Mouse (Mus musculus) thymus, adult 2 months (tissue): ENCODE data around the gene Trio. TPM values are rescaled to one million over a fixed set of nuclear protein-coding genes. Genes with fewer than 3 reads are reported as not detected.

Experiments used
- DNase-seq: peaks from one replicate; pipeline ENCODE4 v3.0.0; 2021
- H3K27ac ChIP-seq: fragments of 200-500 bp; 2 replicates; pipeline ENCODE4 v1.5.1; 2012; ENCODE audit warnings: low read length, control low read depth; ENCODE audit not compliant: control insufficient read depth, insufficient read depth
- H3K27me3 ChIP-seq: fragments of 200-500 bp; 2 replicates; pipeline ENCODE4 v1.6.1; 2012; ENCODE audit warnings: mild to moderate bottlenecking, low read length, moderate library complexity, mixed read lengths; ENCODE audit not compliant: control insufficient read depth, insufficient read depth
- H3K36me3 ChIP-seq: fragments of 200-500 bp; 2 replicates; pipeline ENCODE4 v1.6.1; 2012; ENCODE audit warnings: mild to moderate bottlenecking, low read length, moderate library complexity; ENCODE audit not compliant: control insufficient read depth, insufficient read depth
- H3K4me1 ChIP-seq: fragments of 200-500 bp; replicated peaks from 2 replicates; pipeline ENCODE4 v1.6.1; 2012; ENCODE audit warnings: low read length; ENCODE audit not compliant: control insufficient read depth, insufficient read depth
- H3K4me3 ChIP-seq: fragments of 200-500 bp; 2 replicates; pipeline ENCODE4 v1.5.1; 2012; ENCODE audit warnings: mild to moderate bottlenecking, low read length, control low read depth, moderate library complexity; ENCODE audit not compliant: control insufficient read depth, insufficient read depth
- CTCF ChIP-seq: fragments of 200-500 bp; IDR thresholded peaks from 2 replicates; pipeline ENCODE4 v1.5.1; 2012; ENCODE audit warnings: mild to moderate bottlenecking, control low read depth, low read length, moderate library complexity, borderline replicate concordance; ENCODE audit not compliant: control insufficient read depth, poor library complexity, insufficient read depth; ENCODE audit errors: extremely low read depth
- POLR2A ChIP-seq: fragments of 200-500 bp; IDR thresholded peaks from 2 replicates; pipeline ENCODE4 v1.6.1; 2012; ENCODE audit warnings: mild to moderate bottlenecking, low read length, control low read depth, moderate library complexity; ENCODE audit not compliant: control insufficient read depth, poor library complexity, insufficient read depth; ENCODE audit errors: extremely low read depth
- WGBS: fragments of 180-500 bp; shearing (Covaris S2); methylation state at CpG from one replicate; pipeline ENCODE4 v1.1.7; 2018; 5-methylcytosine and 5-hydroxymethylcytosine counted together
- polyA plus RNA-seq: library from polyadenylated mRNA; depleted of rRNA; stranded (reverse); fragments of >200 nt; gene quantifications from 2 replicates; pipeline ENCODE4 v1.2.3, GENCODE M21; 2012

Trio gene
- polyA plus RNA-seq, 1 experiment: 24.9 TPM

GRCm38 (mm10) chr15:27877831-27878230 lies 147.8 kb downstream of the Trio start:
- no peak overlapping the region for H3K4me3 ChIP-seq
- H3K27me3 ChIP-seq: no peaks in the 10 kb centered on the region
- no peaks in the 10 kb centered on the region for H3K36me3 ChIP-seq
- no peak for DNase-seq
- no peak overlapping the region for H3K27ac ChIP-seq
- H3K4me1 ChIP-seq: peaks cover 4% of the 10 kb centered on the region
- WGBS: 56% methylated on average over 7 of the region's 7 CpGs
- TF ChIP-seq CTCF (no peak), POLR2A (no peak)

DNA sequence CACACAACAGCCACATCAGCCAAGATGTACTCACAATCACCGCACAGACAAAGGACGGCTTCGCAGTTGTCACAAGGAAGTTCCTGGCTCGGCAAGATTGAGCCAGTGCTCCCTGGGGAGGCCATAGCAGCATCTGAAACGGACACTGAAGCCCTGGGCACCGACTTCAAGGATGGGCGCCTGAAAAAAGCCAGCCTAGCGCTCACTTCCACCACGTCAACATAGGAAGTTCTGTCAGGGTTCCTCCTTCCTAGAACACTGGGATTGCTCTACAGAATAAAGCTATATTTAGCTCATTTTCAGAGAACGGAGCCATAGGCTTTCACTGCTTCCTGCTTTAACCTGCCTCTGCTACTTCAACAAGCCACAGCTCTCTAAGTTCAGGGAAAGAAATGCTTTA lies 149.3 kb downstream of the Trio start:
- TF ChIP-seq CTCF: no peak
- TF ChIP-seq POLR2A: no peak
- Histone ChIP-seq H3K27ac (no peak overlapping the region), H3K27me3 (no peaks in the 10 kb centered on the region), H3K4me1 (no peaks in the 10 kb centered on the region; the same call in 1 of the 2 replicates), H3K36me3 (no peaks in the 10 kb centered on the region), H3K4me3 (no peak overlapping the region)
- 26% methylated on average over 10 of the region's 10 CpGs for WGBS
- no peak for DNase-seq

DNA sequence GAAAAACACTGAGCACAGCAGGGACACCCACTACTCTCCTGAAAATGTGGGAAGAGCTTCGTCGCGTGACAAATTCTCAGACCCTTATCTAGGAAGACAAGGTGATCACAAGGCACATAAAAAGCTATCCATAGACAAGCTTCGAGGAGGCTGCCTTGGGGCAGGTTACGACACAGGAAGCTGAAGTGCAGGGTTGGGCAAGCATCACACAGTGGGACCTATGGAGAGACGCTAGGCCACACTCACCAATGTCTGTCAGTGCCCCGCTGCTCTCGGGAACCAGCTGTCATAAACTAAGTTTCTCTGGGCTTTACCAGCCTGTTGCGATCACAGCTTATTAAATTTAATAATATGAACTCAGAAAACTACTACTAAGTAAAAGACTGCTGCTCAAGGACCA lies 149.9 kb downstream of the Trio start:
- no peak for DNase-seq
- 94% methylated on average over 9 of the region's 9 CpGs for WGBS
- no peak for TF ChIP-seq POLR2A
- TF ChIP-seq CTCF: no peak
- H3K4me1 ChIP-seq: no peaks in the 10 kb centered on the region; the same call in 1 of the 2 replicates
- H3K4me3 ChIP-seq: no peak overlapping the region
- H3K27ac ChIP-seq: no peak overlapping the region
- H3K27me3 ChIP-seq: no peaks in the 10 kb centered on the region
- no peaks in the 10 kb centered on the region for H3K36me3 ChIP-seq

DNA sequence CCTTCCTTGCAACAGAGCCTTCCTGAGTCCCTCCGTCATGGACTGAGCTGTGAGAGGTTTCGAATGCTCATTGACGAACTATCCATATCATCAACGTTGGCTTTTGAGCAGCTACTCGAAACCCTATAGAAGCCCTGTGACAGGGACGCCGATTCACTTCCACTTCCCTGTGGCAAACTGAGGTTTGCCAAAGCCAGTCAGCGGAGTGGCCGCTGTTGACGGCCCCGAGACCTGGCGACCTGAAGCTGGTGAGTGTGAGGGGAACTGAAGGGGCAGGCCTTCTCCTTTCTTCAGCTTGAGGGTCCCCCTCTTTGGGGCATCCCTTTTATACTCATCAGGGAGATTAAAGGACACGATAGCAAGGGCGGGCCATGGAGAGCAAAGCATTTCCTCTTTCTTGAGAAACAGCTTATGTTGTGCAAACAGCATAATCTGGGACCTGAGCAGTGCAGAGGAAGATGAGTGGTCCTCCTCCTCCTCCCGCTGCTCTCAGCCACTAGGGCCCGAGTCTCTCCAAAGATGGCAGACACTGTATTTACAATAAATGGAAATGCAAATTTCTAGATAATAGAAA lies 151.8 kb downstream of the Trio start:
- WGBS: 53% methylated on average over 16 of the region's 16 CpGs
- no peaks in the 10 kb centered on the region for H3K36me3 ChIP-seq
- H3K4me1 ChIP-seq: no peaks in the 10 kb centered on the region; the same call in 1 of the 2 replicates
- no peak overlapping the region for H3K27ac ChIP-seq
- H3K27me3 ChIP-seq: no peaks in the 10 kb centered on the region
- no peak for DNase-seq
- no peak overlapping the region for H3K4me3 ChIP-seq
- no peak for TF ChIP-seq POLR2A
- TF ChIP-seq CTCF: no peak

DNA sequence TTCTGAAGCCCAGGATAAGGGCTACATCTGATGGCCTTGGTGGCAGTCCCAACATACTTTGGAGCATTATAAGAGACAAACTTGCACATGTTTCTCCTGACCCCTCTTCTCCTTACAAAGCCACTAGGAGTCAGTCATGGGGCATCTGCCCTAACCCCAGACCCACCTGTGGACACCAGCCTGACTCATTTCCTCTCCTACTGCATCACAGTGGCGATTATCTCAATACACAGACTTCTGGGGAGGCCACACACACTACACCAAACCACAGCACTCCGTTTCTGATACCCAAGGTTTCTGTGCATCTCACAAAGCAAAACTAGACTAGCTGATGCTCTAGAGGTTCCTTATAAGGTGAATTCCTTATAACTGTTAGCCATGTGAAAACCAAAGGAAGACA lies 153.4 kb downstream of the Trio start:
- Histone ChIP-seq H3K36me3 (no peaks in the 10 kb centered on the region), H3K4me1 (no peaks in the 10 kb centered on the region; the same call in 1 of the 2 replicates), H3K4me3 (no peak overlapping the region), H3K27me3 (no peaks in the 10 kb centered on the region), H3K27ac (no peak overlapping the region)
- TF ChIP-seq POLR2A (no peak), CTCF (no peak)
- 23% methylated on average over 2 of the region's 2 CpGs for WGBS
- DNase-seq: no peak

GRCm38 (mm10) chr15:27871708-27872107 lies 153.9 kb downstream of the Trio start:
- Histone ChIP-seq H3K4me1 (no peaks in the 10 kb centered on the region; the same call in 1 of the 2 replicates), H3K4me3 (no peak overlapping the region), H3K36me3 (no peaks in the 10 kb centered on the region), H3K27ac (no peak overlapping the region), H3K27me3 (no peaks in the 10 kb centered on the region)
- TF ChIP-seq POLR2A (no peak), CTCF (no peak)
- DNase-seq: no peak
- WGBS: 68% methylated on average over 10 of the region's 10 CpGs

DNA sequence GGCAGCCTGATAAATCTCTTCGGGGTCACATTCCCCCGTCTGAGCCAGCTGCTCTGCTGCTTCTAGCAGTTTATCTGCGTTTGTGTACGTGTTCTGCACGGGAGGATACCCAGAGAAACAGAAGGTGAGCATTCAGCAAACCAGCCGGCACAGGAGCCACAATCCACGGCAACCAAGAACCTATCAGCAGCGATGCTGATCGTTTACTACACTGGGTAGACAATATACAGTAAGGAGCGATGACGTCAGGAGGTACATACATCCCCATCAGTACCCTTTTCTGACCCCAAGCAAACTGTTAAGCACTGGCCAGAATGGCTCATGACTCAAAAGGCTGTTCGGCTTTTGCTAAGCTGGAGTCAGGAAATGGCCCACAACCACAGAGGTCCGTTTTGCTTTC lies 154.4 kb downstream of the Trio start:
- no peak for DNase-seq
- TF ChIP-seq CTCF (no peak), POLR2A (no peak)
- Histone ChIP-seq H3K4me1 (no peaks in the 10 kb centered on the region; the same call in 1 of the 2 replicates), H3K4me3 (no peak overlapping the region), H3K27ac (no peak overlapping the region), H3K27me3 (no peaks in the 10 kb centered on the region), H3K36me3 (no peaks in the 10 kb centered on the region)
- WGBS: 85% methylated on average over 13 of the region's 13 CpGs
